Mouse (Mus musculus): ENCODE results near the gene Vti1b. TPM values are rescaled to one million over a fixed set of nuclear protein-coding genes. Genes with fewer than 3 reads are reported as not detected.
A peak's percentile ranks its signal among the peaks of the same experiment; 100 is the strongest.

Vti1b gene
- polyA plus RNA-seq, 1 experiment from 2014 or later = 79.6 TPM

- Histone ChIP-seq H3K9me3 (ENCODE audit: low read depth, low read length) (no peaks in the 10 kb centered on the region), H3K36me3 (ENCODE audit: insufficient read depth) (no peaks in the 10 kb centered on the region), H3K4me2 (no peak overlapping the region), H3K4me3 (ENCODE audit: low read depth, low read length) (no peak overlapping the region), H3K9ac (no peak overlapping the region), H3K27me3 (ENCODE audit: insufficient read depth, low read length) (peaks cover 11% of the 10 kb centered on the region; the same call in 1 of the 2 replicates), H3K27ac (ENCODE audit: low read depth) (no peak overlapping the region), H3K4me1 (ENCODE audit: insufficient read depth) (no peaks in the 10 kb centered on the region)
- 69% methylated on average over 7 of the region's 7 CpGs for WGBS
- DNase-seq (no peak), ATAC-seq (ENCODE audit: insufficient read depth) (no peak)
- no peak for TF ChIP-seq CTCF (IDR thresholded peaks at IDR 0.05; ENCODE audit: low read depth)
Measured at GRCm38 (mm10) chr12:79136949-79137348, 35.5 kb downstream of the Vti1b start.

GRCm38 (mm10) chr12:79135105-79135504 is 37.4 kb downstream of the Vti1b start:
- peaks cover 29% of the 10 kb centered on the region for H3K27me3 ChIP-seq (ENCODE audit: insufficient read depth, low read length)
- H3K9ac ChIP-seq = no peak overlapping the region
- H3K9me3 ChIP-seq (ENCODE audit: low read depth, low read length) = no peaks in the 10 kb centered on the region
- no peaks in the 10 kb centered on the region for H3K4me1 ChIP-seq (ENCODE audit: insufficient read depth)
- ATAC-seq (ENCODE audit: insufficient read depth) (no peak), DNase-seq (no peak)
- WGBS = 31% methylated on average over 4 of the region's 4 CpGs
- no peak overlapping the region for H3K4me2 ChIP-seq
- no peak overlapping the region for H3K27ac ChIP-seq (ENCODE audit: low read depth)
- H3K4me3 ChIP-seq (ENCODE audit: low read depth, low read length) = no peak overlapping the region
- H3K36me3 ChIP-seq (ENCODE audit: insufficient read depth) = no peaks in the 10 kb centered on the region
- no peak for TF ChIP-seq CTCF (IDR thresholded peaks at IDR 0.05; ENCODE audit: low read depth)

GRCm38 (mm10) chr12:79134676-79135075 is 37.8 kb downstream of the Vti1b start:
- Histone ChIP-seq H3K36me3 (ENCODE audit: insufficient read depth) (no peaks in the 10 kb centered on the region), H3K4me2 (no peak overlapping the region), H3K4me3 (ENCODE audit: low read depth, low read length) (no peak overlapping the region), H3K9ac (no peak overlapping the region), H3K4me1 (ENCODE audit: insufficient read depth) (no peaks in the 10 kb centered on the region), H3K9me3 (ENCODE audit: low read depth, low read length) (no peaks in the 10 kb centered on the region), H3K27me3 (ENCODE audit: insufficient read depth, low read length) (peaks cover 30% of the 10 kb centered on the region), H3K27ac (ENCODE audit: low read depth) (no peak overlapping the region)
- DNase-seq (no peak), ATAC-seq (ENCODE audit: insufficient read depth) (no peak)
- WGBS = 29% methylated on average over 8 of the region's 8 CpGs
- TF ChIP-seq CTCF (IDR thresholded peaks at IDR 0.05; ENCODE audit: low read depth) = no peak

- Histone ChIP-seq H3K27me3 (ENCODE audit: insufficient read depth, low read length) (peaks cover 33% of the 10 kb centered on the region), H3K36me3 (ENCODE audit: insufficient read depth) (no peaks in the 10 kb centered on the region), H3K27ac (ENCODE audit: low read depth) (no peak overlapping the region), H3K9ac (no peak overlapping the region), H3K4me2 (peak overlapping the region; percentile 78), H3K9me3 (ENCODE audit: low read depth, low read length) (no peaks in the 10 kb centered on the region), H3K4me1 (ENCODE audit: insufficient read depth) (no peaks in the 10 kb centered on the region), H3K4me3 (ENCODE audit: low read depth, low read length) (peak overlapping the region; percentile 35)
- WGBS = 18% methylated on average over 5 of the region's 5 CpGs
- no peak for TF ChIP-seq CTCF (IDR thresholded peaks at IDR 0.05; ENCODE audit: low read depth)
- peak; percentile 23 for DNase-seq
- ATAC-seq (ENCODE audit: insufficient read depth) = no peak
Measured at GRCm38 (mm10) chr12:79131706-79132460, 40.6 kb downstream of the Vti1b start.

DNA sequence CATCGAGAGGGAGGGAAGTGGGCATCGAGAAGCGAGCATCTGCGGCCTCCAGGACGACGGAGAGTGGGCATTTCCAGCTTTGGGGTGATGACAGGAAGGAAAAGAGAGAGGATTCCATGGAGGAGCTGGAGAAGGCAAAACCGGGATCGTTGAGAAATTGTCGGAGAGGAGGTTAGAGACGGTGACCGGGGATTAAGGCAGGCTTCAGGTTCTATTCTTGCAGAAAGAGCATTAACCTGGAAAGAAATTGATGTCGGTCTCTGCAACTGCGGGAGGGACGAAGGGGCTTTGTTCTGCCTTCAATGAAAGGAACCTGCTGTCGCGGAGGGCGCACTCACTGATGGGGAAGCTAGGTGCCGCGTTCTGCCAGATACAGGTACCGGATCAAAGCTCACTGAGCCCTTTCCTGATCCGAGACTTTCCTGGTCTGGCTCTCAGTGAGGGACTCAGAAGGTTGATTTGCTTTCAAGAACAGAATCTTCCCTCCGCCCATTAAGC is 41.2 kb downstream of the Vti1b start:
- Histone ChIP-seq H3K4me3 (ENCODE audit: low read depth, low read length) (peak overlapping the region; percentile 35), H3K4me1 (ENCODE audit: insufficient read depth) (no peaks in the 10 kb centered on the region), H3K9me3 (ENCODE audit: low read depth, low read length) (no peaks in the 10 kb centered on the region), H3K9ac (0 out of 2 replicates have a peak overlapping the region, but pooled peaks have one; percentile 38), H3K36me3 (ENCODE audit: insufficient read depth) (no peaks in the 10 kb centered on the region), H3K27me3 (ENCODE audit: insufficient read depth, low read length) (peaks cover 33% of the 10 kb centered on the region), H3K27ac (ENCODE audit: low read depth) (no peak overlapping the region), H3K4me2 (peak overlapping the region; percentile 78)
- no peak for TF ChIP-seq CTCF (IDR thresholded peaks at IDR 0.05; ENCODE audit: low read depth)
- ATAC-seq (ENCODE audit: insufficient read depth) = no peak
- WGBS = 2% methylated on average over 22 of the region's 22 CpGs
- no peak for DNase-seq

DNA sequence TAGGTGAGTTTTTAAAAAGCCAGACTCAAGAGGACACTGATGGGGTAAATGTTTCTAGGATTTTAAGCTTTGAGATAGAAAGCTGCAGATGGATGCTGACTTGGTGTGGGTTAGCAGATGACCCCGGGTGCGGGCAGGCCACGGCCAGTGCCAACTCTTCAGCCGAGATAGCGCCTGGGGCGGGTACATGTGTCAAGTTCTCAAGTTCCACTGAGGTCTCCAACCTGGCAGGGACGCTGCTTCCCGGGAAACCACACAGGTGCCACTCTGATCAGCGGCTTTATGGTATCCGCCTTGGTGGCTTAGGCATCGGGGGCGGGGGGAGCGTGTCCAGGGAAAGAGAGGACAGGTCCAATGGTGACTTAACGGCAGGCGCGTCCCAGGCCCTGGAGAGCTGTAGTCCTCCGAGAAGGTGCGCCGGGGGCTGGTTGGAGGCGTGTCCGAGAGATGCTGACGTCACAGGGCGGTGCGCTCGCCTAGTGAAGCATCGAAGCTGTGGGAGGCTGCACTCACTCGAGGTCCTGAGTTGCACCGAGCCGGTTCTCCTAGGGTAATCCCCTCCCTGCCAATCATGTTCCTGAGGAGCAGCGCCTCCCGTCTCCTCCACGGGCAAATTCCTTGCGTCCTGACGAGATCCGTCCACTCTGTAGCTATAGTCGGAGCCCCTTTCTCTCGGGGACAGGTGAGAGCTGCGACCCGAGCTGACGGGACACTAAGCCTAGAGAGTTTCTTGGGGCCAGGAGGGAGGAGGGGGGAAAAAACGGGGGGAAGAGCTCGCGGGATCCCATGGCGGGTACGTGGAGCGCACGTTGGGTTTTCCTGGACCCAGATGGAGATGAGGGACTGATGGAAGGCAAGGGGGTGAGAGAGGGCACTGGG is 41.9 kb downstream of the Vti1b start, which contains the start of gene Arg2:
TSS of gene Arg2 (plus strand) at position 479 of the 879 bp plus-strand sequence.
- peak within 1 kb of the TSS; percentile 35 for H3K4me3 ChIP-seq (ENCODE audit: low read depth, low read length)
- H3K9ac ChIP-seq = peak within 1 kb of the TSS; percentile 38
- H3K27me3 ChIP-seq (ENCODE audit: insufficient read depth, low read length) = peaks cover 33% of the 10 kb centered on the region
- ATAC-seq (ENCODE audit: insufficient read depth) (peak; percentile 96), DNase-seq (peak; percentile 86)
- no peaks in the 10 kb centered on the region for H3K9me3 ChIP-seq (ENCODE audit: low read depth, low read length)
- no peaks in the 10 kb centered on the region for H3K36me3 ChIP-seq (ENCODE audit: insufficient read depth)
- H3K4me2 ChIP-seq = peak within 1 kb of the TSS; percentile 78
- H3K27ac ChIP-seq (ENCODE audit: low read depth) = no peak within 1 kb of the TSS
- no peak for TF ChIP-seq CTCF (IDR thresholded peaks at IDR 0.05; ENCODE audit: low read depth)
- under 1% methylated on average over 47 of the region's 47 CpGs for WGBS
- no peaks in the 10 kb centered on the region for H3K4me1 ChIP-seq (ENCODE audit: insufficient read depth)

DNA sequence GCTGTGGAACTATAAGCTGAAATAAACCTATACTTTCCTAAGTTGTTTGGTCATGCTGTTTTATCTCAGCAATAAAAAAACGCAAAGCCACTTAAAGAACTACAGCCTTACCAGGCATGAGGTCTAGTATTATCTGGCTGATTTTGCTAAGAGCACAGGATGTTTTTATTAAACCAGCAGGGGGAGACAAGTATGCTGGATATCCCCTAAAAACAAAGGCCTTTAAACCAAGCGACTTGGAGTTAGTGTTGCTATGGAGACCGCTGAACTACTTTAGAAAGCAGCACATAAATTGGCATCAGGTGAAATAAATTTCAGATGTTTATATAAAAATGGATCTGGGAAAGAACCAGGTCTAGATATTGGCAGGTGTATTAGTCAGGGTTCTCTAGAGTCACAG is 49.6 kb downstream of the Vti1b start:
- WGBS = 35% methylated on average over 3 of the region's 3 CpGs
- TF ChIP-seq CTCF (IDR thresholded peaks at IDR 0.05; ENCODE audit: low read depth) = peak; percentile 52
- no peaks in the 10 kb centered on the region for H3K9me3 ChIP-seq (ENCODE audit: low read depth, low read length)
- no peaks in the 10 kb centered on the region for H3K36me3 ChIP-seq (ENCODE audit: insufficient read depth)
- ATAC-seq (ENCODE audit: insufficient read depth) (no peak), DNase-seq (peak; percentile 65)
- H3K27ac ChIP-seq (ENCODE audit: low read depth) = no peak overlapping the region
- H3K27me3 ChIP-seq (ENCODE audit: insufficient read depth, low read length) = no peaks in the 10 kb centered on the region
- H3K9ac ChIP-seq = no peak overlapping the region
- H3K4me2 ChIP-seq = no peak overlapping the region
- no peaks in the 10 kb centered on the region for H3K4me1 ChIP-seq (ENCODE audit: insufficient read depth)
- no peak overlapping the region for H3K4me3 ChIP-seq (ENCODE audit: low read depth, low read length)

Data from lung, embryonic 14.5 days (tissue).